Mouse (Mus musculus): Measurements from ENCODE around the gene Nhlh2. TPM values are rescaled to one million over a fixed set of nuclear protein-coding genes. Genes with fewer than 3 reads are reported as not detected.

The Nhlh2 gene
- total RNA-seq, 4 experiments from 2014 or later: not detected

- DNase-seq (ENCODE audit: low spot score in 2 of 2): no peak
Observed at GRCm38 (mm10) chr3:102024981-102025451, 15.1 kb downstream of the Nhlh2 start.

GRCm38 (mm10) chr3:102025659-102026058 is 15.8 kb downstream of the Nhlh2 start:
- DNase-seq (ENCODE audit: low spot score in 2 of 2): no peak

DNA sequence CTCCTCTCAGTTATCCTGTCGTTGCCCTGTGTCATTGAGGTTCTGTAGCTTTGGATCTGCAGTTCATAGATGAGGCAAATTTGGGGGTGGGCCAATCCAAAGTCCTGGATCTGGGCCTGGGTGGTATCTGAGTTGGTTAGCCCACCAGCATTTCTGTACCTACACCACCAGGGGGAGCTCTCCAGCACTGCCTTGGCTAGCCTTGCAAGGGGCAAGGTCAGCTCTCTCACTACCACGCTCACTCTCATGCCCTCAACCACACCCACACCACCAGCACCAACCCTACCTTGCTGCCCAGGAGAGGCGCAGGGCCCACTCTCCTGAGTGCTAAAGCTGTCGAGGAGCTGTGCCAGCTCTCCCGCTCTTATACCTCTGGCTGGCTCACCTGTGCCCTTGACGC is 18.0 kb downstream of the Nhlh2 start:
- DNase-seq (ENCODE audit: low spot score in 2 of 2): no peak

- no peak for DNase-seq (ENCODE audit: low spot score in 2 of 2)
Observed at GRCm38 (mm10) chr3:102037806-102038205, 27.9 kb downstream of the Nhlh2 start.

GRCm38 (mm10) chr3:102038608-102039007 is 28.7 kb downstream of the Nhlh2 start:
- no peak for DNase-seq (ENCODE audit: low spot score in 2 of 2)

GRCm38 (mm10) chr3:102041632-102042031 is 31.8 kb downstream of the Nhlh2 start:
- no peak for DNase-seq (ENCODE audit: low spot score in 2 of 2)

DNA sequence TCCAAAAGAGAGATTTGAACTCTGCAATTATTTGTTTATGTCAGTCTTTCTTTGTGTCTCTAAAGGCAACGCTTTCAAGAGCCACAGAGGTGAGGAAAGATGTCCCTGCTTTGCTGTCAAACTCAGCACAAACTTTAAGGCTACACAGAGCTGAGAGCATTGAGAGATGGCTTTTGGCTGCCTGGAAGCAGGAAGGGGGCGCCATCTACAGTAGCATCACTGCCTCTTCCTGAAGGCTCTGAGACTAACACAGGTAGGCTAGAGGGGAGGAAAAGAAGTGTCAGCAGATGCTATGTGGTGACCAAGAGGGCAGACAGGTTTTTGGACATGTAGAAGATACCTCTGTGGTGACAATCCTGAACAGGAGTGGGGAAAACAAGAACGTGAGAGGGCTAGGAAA is 35.2 kb downstream of the Nhlh2 start:
- DNase-seq (ENCODE audit: low spot score in 2 of 2): no peak

DNA sequence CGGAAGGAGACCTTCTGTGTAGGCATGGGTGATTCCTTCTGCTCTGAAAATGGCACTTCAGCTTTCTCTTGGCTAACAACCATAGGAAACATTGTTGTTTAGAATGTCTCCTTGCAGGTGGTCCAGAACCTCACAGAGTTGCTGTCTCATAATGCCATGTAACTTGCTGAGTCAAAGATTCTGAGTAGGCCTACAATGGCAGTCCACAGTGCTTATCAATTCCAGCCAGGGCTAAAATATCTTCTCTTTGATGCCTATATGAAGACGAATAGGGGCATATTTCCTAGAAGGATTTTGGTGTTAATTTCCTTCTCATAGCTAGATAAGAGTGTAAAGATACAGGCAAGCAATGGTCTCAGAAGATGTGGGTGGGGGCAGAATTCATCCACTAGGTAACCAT is 37.7 kb downstream of the Nhlh2 start:
- no peak for DNase-seq (ENCODE audit: low spot score in 2 of 2)

DNA sequence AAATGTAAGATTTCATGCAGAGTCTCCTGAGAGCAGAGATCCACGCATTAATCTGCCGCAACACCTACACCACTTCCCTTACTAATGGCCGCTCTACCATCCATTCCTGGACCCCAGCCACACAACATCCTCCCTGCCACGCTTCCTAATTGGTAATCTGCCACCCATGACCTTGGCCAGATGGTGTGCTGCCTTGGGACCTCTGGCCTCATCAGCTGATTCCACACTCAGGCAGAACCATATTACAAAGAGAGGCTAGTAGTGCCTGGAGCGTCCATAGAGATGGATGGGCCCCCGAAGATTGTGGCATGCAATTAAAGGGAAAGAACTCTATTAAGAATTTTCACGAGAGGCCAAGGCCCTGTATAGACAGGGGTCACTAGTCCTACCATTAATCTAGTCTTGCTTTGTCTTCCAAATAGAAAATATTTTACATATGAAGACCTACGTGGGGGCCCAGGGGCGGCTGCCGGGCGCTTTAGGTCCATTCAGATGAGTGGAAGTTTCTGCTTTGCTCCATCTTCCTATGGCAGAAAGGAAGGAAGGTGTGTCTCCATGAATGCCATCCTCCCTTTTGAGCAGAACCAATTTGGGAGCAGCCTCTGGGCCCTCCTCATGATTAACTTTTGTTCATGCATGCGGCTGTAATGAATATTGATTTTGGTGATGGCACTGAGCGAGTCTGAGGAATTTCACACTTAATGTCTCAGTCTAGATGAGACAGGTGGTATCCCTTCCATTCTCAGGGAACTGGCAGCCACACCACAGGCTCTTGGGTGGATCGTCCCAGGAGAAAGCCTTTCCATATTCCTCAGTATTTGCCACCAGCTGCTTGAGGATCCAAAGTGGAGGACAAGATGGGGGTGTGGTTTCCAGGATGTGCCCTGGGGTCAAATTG is 39.6 kb downstream of the Nhlh2 start:
- no peak for DNase-seq (ENCODE audit: low spot score in 2 of 2)

- no peak for DNase-seq (ENCODE audit: low spot score in 2 of 2)
Observed at GRCm38 (mm10) chr3:102052036-102052435, 42.2 kb downstream of the Nhlh2 start.

- DNase-seq (ENCODE audit: low spot score in 2 of 2): no peak
Observed at GRCm38 (mm10) chr3:102053293-102053692, 43.4 kb downstream of the Nhlh2 start.

DNA sequence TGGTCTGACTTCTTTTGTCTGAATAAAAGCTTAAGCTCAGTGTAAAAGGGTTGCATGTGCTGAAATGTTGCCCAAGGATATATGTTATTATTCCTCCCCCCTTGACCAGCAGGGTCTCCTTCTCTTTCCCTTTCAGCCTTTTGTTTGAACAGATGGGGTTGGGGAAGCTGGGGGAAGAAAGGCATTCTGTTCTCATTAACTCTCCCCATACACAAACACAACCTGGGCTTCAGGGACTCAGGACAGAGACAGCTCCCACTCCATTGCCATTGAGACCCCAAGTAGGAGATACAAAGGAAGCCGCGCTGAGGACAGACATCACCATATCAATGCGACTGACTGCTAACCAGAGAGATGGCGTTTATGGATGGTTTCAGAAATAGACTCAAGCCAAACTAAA is 46.0 kb downstream of the Nhlh2 start:
- DNase-seq (ENCODE audit: low spot score in 2 of 2): no peak

GRCm38 (mm10) chr3:102060065-102060464 is 50.2 kb downstream of the Nhlh2 start:
- DNase-seq (ENCODE audit: low spot score in 2 of 2): no peak

DNA sequence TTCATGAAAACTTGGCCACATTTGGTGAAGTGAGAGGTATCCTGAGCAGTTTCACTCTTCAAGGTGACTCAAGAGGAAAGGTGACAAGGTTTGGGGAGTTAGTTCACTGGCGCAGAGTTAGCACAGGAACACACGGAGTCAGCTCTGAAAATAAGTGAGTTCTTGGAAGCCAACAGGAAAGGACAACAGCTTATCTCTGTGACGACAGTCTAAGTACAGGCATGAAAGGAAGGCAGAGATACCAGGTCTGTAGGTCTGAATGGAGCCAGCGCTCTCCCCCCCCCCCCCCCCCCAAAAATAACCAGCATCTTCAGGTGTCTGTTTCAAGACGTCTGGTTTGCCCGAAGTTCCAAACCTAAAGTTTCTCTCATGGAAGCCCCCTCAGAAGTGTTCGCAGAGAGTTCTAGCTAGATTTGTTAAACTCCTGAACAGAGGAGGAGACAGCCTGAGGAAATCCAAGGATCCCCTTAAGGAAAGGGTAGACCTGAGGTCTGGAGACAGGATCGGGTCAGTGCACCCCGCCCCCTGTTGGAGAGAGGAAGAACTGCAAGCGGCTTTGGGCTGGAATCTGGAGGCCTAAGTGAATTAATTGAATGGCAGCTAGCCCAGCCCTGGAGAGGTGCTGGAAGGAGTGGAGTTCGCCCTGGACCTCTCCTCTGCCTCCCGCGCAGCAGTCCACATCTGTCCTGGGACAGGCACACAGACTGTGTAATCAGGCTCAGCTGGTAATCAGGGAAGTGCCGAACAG is 52.2 kb downstream of the Nhlh2 start:
- DNase-seq (ENCODE audit: low spot score in 2 of 2): peak; percentile 20 to 29

- no peak for DNase-seq (ENCODE audit: low spot score in 2 of 2)
Observed at GRCm38 (mm10) chr3:102062671-102063010, 52.8 kb downstream of the Nhlh2 start.

GRCm38 (mm10) chr3:102063273-102064120 is 53.6 kb downstream of the Nhlh2 start:
- DNase-seq (ENCODE audit: low spot score in 2 of 2): no peak

DNA sequence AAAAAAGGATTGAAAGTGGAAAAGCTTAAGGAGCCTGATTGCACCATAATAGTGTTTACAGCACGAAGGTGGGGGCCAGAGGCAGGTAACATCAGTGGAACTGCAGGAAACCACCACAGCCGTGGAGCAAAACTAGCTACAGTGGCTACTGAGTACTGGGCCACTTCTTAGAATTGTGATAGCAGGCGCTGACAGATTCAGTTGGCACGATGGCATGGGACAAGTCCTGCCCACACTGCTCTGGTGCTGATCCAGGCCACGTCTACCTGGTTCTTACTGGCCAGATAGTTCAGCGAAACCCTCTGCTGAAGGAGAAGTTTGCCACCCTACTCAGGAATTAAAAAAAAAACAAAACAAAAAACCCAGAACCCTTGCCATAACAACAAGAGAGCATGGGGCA is 54.7 kb downstream of the Nhlh2 start:
- DNase-seq (ENCODE audit: low spot score in 2 of 2): no peak

All from gastrocnemius, adult 8-10 months (tissue).